Mouse (Mus musculus) ES-Bruce4 (cell line): ENCODE measurements around the gene Mtfr1l.
A peak's percentile ranks its signal among the peaks of the same experiment; 100 is the strongest.

Experiments used
- CTCF ChIP-seq: IDR thresholded peaks from one replicate; pipeline ENCODE4 v1.8.1; 2011; ENCODE audit warnings: low read depth, low read length
- EP300 ChIP-seq: IDR thresholded peaks from 2 replicates; pipeline ENCODE4 v1.6.1; 2011; ENCODE audit warnings: low read depth, low read length; ENCODE audit not compliant: insufficient read depth
- POLR2A ChIP-seq: IDR thresholded peaks from one replicate; pipeline ENCODE4 v1.8.1; 2011; ENCODE audit warnings: low read length; ENCODE audit not compliant: insufficient read depth

DNA sequence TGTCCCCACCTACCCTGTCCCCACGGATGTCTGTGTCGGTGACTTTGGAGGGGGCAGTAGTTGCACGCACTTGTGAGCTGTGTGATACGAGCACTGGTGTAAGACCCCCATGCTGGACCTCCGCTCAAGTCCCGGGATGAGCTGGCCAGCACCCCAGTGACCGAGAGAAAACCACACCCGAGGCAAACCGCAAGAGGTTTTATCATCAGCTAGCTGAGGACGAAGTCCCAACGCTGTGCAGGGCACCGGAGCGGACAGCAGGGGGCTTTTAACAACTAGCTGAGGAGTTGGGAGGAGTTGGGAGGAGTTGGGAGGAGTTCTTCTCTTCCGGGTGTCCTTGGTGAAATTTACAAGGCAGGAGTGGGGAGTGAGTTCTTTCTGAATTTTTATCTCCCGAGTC, 22.4 kb downstream of the Mtfr1l start:
- TF ChIP-seq CTCF (peak; percentile 26), POLR2A (no peak), EP300 (no peak)
